Mouse (Mus musculus): ENCODE results near the gene Rb1. TPM values are rescaled to one million over a fixed set of nuclear protein-coding genes. Genes with fewer than 3 reads are reported as not detected.

The Rb1 gene
- total and polyA plus RNA-seq, 3 experiments: 6.3 to 13.2 TPM; not detected in 1

DNA sequence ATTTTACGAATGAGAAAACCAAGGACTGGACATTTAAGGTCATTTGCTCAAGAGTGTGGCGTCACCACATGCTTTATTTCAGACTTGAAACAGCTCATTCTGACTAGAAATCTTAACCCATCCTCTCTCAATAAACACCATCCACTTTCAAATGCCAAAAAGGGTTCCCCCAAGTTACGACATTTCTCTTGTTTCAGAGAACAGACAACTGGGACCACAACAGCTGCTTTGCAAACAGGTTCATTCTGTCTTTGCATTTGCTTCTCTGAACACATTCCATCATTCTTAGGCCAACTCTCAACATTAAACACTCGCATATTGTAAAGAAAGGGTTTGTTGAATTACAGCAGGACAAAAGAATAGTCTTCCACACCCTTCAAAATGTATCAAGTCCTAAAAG lies 11.8 kb downstream of the Rb1 start:
- H3K9ac ChIP-seq (ENCODE audit: control insufficient read depth, low read depth, low read length, poor library complexity, severe bottlenecking): no peak overlapping the region
- TF ChIP-seq EP300 (IDR thresholded peaks at IDR 0.05; ENCODE audit: low read depth in 1 of 2, low read length in 2 of 2) (no peak), SIN3A (IDR thresholded peaks at IDR 0.05; ENCODE audit: low read length) (no peak), USF2 (IDR thresholded peaks at IDR 0.05; ENCODE audit: borderline replicate concordance in 1 of 2, insufficient read depth in 1 of 2, low read depth in 1 of 2, low read length in 2 of 2) (no peak), GABPA (IDR thresholded peaks at IDR 0.05; ENCODE audit: low read depth, low read length) (no peak), KAT2A (conservative IDR thresholded peaks at IDR 0.05; ENCODE audit: low read depth, low read length) (no peak), BHLHE40 (IDR thresholded peaks at IDR 0.05; ENCODE audit: borderline replicate concordance, low read depth, low read length) (no peak), TAL1 (IDR thresholded peaks at IDR 0.05; ENCODE audit: low read length) (no peak), ELF1 (IDR thresholded peaks at IDR 0.05; ENCODE audit: low read depth, low read length) (no peak)
- H3K4me1 ChIP-seq (ENCODE audit: control insufficient read depth in 1 of 2, insufficient read depth in 2 of 2, low read length in 2 of 2): peaks cover 2 to 4% of the 10 kb centered on the region in 2 experiments; a peak in 3 of 4 replicates
- H3K27ac ChIP-seq (ENCODE audit: control insufficient read depth, low read depth, low read length): no peak overlapping the region
- no peaks in the 10 kb centered on the region; the same call in 1 of the 2 replicates for H3K79me2 ChIP-seq (ENCODE audit: control insufficient read depth, insufficient read depth, low read length, poor library complexity)
- DNase-seq (ENCODE audit: low read depth, low spot score): no peak
- H3K27me3 ChIP-seq (ENCODE audit: control insufficient read depth in 1 of 2, insufficient read depth in 2 of 2, low read length in 2 of 2): no peaks in the 10 kb centered on the region
- no peaks in the 10 kb centered on the region for H3K9me3 ChIP-seq (replicated peaks; ENCODE audit: insufficient read depth, low read length)
- no peak overlapping the region for H3K4me3 ChIP-seq (ENCODE audit: control insufficient read depth in 1 of 2, insufficient read depth in 1 of 2, low read depth in 2 of 2, low read length in 2 of 2)
- H3K36me3 ChIP-seq (ENCODE audit: control insufficient read depth in 1 of 2, insufficient read depth in 2 of 2, low read length in 2 of 2): peaks cover 0 to 3% of the 10 kb centered on the region in 2 experiments; a peak in 3 of 4 replicates

DNA sequence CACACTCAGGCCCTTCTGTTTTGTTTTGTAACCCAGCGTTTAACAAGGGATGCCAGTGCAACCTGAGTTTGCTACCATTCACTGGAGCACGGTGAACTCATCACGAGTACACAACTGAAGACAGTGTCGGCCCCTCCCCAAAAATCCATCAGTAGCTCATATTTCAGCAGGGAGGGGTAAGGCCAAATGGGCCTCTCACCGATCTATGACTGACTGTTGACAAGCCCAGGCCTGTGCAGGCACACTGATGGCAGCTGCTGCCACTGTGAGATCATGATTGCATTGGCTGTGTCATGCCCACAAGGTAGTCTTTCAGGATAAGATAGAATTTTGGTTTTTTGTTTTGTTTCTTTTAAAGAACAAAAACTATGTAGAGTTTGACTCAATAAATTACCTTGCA lies 12.2 kb downstream of the Rb1 start:
- H3K27me3 ChIP-seq (ENCODE audit: control insufficient read depth in 1 of 2, insufficient read depth in 2 of 2, low read length in 2 of 2): no peaks in the 10 kb centered on the region
- no peaks in the 10 kb centered on the region; the same call in 1 of the 2 replicates for H3K79me2 ChIP-seq (ENCODE audit: control insufficient read depth, insufficient read depth, low read length, poor library complexity)
- no peak overlapping the region for H3K9ac ChIP-seq (ENCODE audit: control insufficient read depth, low read depth, low read length, poor library complexity, severe bottlenecking)
- H3K4me3 ChIP-seq (ENCODE audit: control insufficient read depth in 1 of 2, insufficient read depth in 1 of 2, low read depth in 2 of 2, low read length in 2 of 2): no peak overlapping the region
- DNase-seq (ENCODE audit: low read depth, low spot score): peak; percentile 17
- no peaks in the 10 kb centered on the region for H3K9me3 ChIP-seq (replicated peaks; ENCODE audit: insufficient read depth, low read length)
- TF ChIP-seq HCFC1 (IDR thresholded peaks at IDR 0.05; ENCODE audit: low read depth, low read length): no peak
- no peak for TF ChIP-seq TAL1 (IDR thresholded peaks at IDR 0.05; ENCODE audit: low read length)
- no peak for TF ChIP-seq ETS1 (IDR thresholded peaks at IDR 0.05; ENCODE audit: low read depth, low read length)
- TF ChIP-seq GABPA (IDR thresholded peaks at IDR 0.05; ENCODE audit: low read depth, low read length): no peak
- TF ChIP-seq POLR2AphosphoS2 (IDR thresholded peaks at IDR 0.05; ENCODE audit: low read length): no peak
- no peak for TF ChIP-seq MAX (IDR thresholded peaks at IDR 0.05; ENCODE audit: low read length)
- no peak for TF ChIP-seq BHLHE40 (IDR thresholded peaks at IDR 0.05; ENCODE audit: borderline replicate concordance, low read depth, low read length)
- TF ChIP-seq GATA1 (IDR thresholded peaks at IDR 0.05; ENCODE audit: low read depth, low read length): no peak
- no peak for TF ChIP-seq NRF1 (IDR thresholded peaks at IDR 0.05; ENCODE audit: insufficient read depth, low read depth, low read length, poor library complexity, severe bottlenecking)
- no peak for TF ChIP-seq ZC3H11A (IDR thresholded peaks at IDR 0.05; ENCODE audit: low read depth, low read length)
- no peak for TF ChIP-seq TBP (IDR thresholded peaks at IDR 0.05; ENCODE audit: low read depth, low read length)
- TF ChIP-seq POLR2AphosphoS5 (IDR thresholded peaks at IDR 0.05; ENCODE audit: borderline replicate concordance, low read depth, low read length): no peak
- TF ChIP-seq MEF2A (IDR thresholded peaks at IDR 0.05; ENCODE audit: extremely low read depth, insufficient replicate concordance, low read depth, low read length, poor library complexity, severe bottlenecking): no peak
- TF ChIP-seq MAFK (IDR thresholded peaks at IDR 0.05; ENCODE audit: borderline replicate concordance, low read depth, low read length): no peak
- no peak for TF ChIP-seq USF2 (IDR thresholded peaks at IDR 0.05; ENCODE audit: borderline replicate concordance in 1 of 2, insufficient read depth in 1 of 2, low read depth in 1 of 2, low read length in 2 of 2)
- no peak for TF ChIP-seq ZKSCAN1 (IDR thresholded peaks at IDR 0.05; ENCODE audit: low read depth, low read length)
- TF ChIP-seq NELFE (IDR thresholded peaks at IDR 0.05; ENCODE audit: low read depth, low read length): no peak
- TF ChIP-seq MAZ (IDR thresholded peaks at IDR 0.05; ENCODE audit: low read depth, low read length): no peak
- peaks cover 0 to 3% of the 10 kb centered on the region in 2 experiments; a peak in 3 of 4 replicates for H3K36me3 ChIP-seq (ENCODE audit: control insufficient read depth in 1 of 2, insufficient read depth in 2 of 2, low read length in 2 of 2)
- no peak overlapping the region for H3K27ac ChIP-seq (ENCODE audit: control insufficient read depth, low read depth, low read length)
- H3K4me1 ChIP-seq (ENCODE audit: control insufficient read depth in 1 of 2, insufficient read depth in 2 of 2, low read length in 2 of 2): peaks cover 2 to 4% of the 10 kb centered on the region in 2 experiments; a peak in 3 of 4 replicates

Measured in MEL (cell line).